Mouse (Mus musculus) lung, postnatal 0 days (tissue): ENCODE measurements at regions not wholly inside any gene's neighbourhood (a gene's known extent, or its start where the extent isn't known, plus 50 kb on each side); places are given as distances from the start of the nearest gene placed in this dataset.

ENCODE experiments used
- CTCF ChIP-seq: IDR thresholded peaks from 2 replicates; pipeline ENCODE4 v1.5.1; 2016; ENCODE audit warnings: antibody characterized with exemption, mild to moderate bottlenecking
- EP300 ChIP-seq: IDR thresholded peaks from 2 replicates; pipeline ENCODE4 v1.6.1; 2016; ENCODE audit warnings: antibody characterized with exemption, mild to moderate bottlenecking, control low read depth

DNA sequence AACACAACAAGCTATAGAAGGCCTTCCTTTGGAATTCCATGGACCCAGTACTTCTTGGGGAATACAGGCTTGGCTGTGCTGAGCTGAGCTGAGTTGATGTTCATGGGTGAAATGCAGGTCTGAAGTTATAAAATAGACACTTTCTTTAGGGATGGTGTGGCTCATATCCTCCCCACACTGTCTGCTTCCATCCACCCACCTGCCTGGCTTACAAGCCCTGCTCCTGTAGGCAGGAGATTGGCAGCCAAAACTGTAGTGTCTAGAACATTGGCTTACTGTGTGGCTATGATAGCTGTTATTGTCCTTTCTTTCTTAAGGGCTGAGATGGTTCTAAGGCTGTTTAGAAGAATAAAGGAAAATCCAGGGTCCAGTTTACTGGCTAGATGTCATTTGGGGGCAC lies 286.2 kb upstream of the Cxcr4 start:
- no peak for TF ChIP-seq CTCF
- TF ChIP-seq EP300, result no peak
